Mouse (Mus musculus): Measurements from ENCODE around the gene Lhfpl3.

DNA sequence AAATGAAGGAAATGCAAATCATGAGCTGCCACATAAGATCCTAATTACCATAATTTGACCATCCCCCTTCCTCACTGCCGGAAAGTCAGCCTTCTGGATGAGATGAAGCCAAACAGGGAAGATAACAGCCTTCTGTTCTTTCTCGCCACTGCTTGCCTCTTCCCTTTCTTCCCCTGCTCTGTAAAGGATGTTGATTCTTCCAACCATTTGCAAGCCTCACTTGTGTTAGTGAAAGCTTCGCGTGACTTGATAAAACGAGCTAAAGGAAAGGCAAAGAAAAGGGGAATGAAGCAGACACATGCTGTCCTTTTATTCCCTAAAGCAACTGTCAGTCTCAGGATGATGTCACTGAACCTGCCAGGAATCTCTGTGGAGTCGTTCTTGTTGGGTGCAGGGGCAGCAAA lies 420.1 kb downstream of the Lhfpl3 start:
- TF ChIP-seq CTCF (IDR thresholded peaks at IDR 0.05; ENCODE audit: extremely low read depth, insufficient read length, insufficient replicate concordance, low read depth, low read length) (no peak), POLR2A (IDR thresholded peaks at IDR 0.05; ENCODE audit: low read depth, low read length) (no peak)
